ENCODE assay signal across 8 mouse cellular contexts in the genomic region with DNA sequence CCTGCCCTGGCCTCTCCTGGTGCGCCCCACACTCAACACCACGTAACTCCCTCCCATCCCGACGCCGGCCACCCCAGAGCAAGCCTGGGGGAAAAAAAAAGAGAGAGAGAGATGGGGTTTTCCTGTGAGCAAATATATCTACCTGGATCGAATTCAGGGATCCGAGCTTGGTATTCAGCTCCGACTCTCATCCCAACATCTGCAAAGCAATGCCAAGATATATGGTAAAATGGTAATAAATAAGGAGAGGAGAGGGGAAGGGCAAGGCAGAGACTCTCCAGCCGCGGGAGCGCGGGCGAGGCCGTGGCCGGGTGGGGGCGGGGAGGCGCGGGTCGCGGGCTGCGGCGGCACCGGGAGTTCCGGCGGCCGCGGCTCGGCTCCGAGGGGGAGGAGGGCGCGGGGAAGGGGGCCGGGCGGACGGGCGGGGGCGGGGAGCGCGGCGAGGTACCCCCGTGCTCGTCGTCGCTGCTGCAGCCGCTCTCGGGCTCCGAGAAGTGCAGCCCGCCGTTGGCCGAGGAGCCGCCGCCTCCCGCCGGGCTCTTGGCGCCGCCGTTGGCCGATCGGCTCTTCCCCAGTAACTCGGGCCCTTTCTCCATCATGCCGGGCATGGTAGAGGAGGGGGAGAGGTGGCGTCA. TPM values are rescaled to one million over a fixed set of nuclear protein-coding genes. Genes with fewer than 3 reads are reported as not detected.
DNase-seq lines count a peak whose midpoint lies in the region; ATAC-seq and TF ChIP-seq lines count a peak whose summit lies in the region.

No protein-coding gene starts in this region.

- ATAC-seq in heart, embryonic 14.5 days (ENCODE audit: insufficient number of reproducible peaks, insufficient read depth, low FRiP score, low read depth): peak; percentile 46; the same call in 1 of the 2 replicates
- peak; percentile 36 for ATAC-seq in liver, embryonic 12.5 days

- H3K4me3 ChIP-seq in gastrocnemius, adult 2 months: peak overlapping the region; percentile 96
- peak overlapping the region; percentile 61 to 89 for H3K4me3 ChIP-seq in heart, embryonic 14.5 days (ENCODE audit: control insufficient read depth in 1 of 2, insufficient read depth in 1 of 2, low read depth in 1 of 2, low read length in 2 of 2)
- H3K4me3 ChIP-seq in liver, embryonic 12.5 days: peak overlapping the region; percentile 71

- intact Hi-C loops in gastrocnemius, adult 2 months (cut with DNase I): no loop called here

- H3K4me2 ChIP-seq in heart, embryonic 14.5 days (ENCODE audit: low read length): peak overlapping the region; percentile 79
- peak overlapping the region; percentile 98 for H3K4me2 ChIP-seq in liver, embryonic 12.5 days

- TF ChIP-seq CTCF in gastrocnemius, adult 2 months (IDR thresholded peaks at IDR 0.05): no peak

- H3K36me3 ChIP-seq in heart, embryonic 14.5 days (ENCODE audit: control insufficient read depth, insufficient read depth, low read length): peaks cover 14% of the 10 kb centered on the region
- peaks cover 7% of the 10 kb centered on the region; the same call in 1 of the 2 replicates for H3K36me3 ChIP-seq in liver, embryonic 12.5 days

- WGBS in heart, embryonic 14.5 days: under 1% methylated on average over 31 of the region's 61 CpGs
- WGBS in liver, embryonic 12.5 days (ENCODE audit: insufficient replicate concordance): 4% methylated on average over 28 of the region's 61 CpGs

- H3K27ac ChIP-seq in gastrocnemius, adult 2 months: peak overlapping the region; percentile 98
- peak overlapping the region; percentile 96 to 98 for H3K27ac ChIP-seq in heart, embryonic 14.5 days (replicated peaks in 1 of 2; ENCODE audit: control insufficient read depth in 1 of 2, insufficient read depth in 1 of 2, low read depth in 2 of 2, low read length in 2 of 2)
- H3K27ac ChIP-seq in liver, embryonic 12.5 days: peak overlapping the region; percentile 88

- peak; percentile 66 for DNase-seq in gastrocnemius, adult 2 months
- DNase-seq in gastrocnemius, adult 8-10 months (ENCODE audit: low spot score in 2 of 2): no peak
- DNase-seq in urinary bladder, postnatal 25 days (ENCODE audit: low spot score): peak; percentile 31
- DNase-seq in urinary bladder, adult 2 months (ENCODE audit: low spot score): no peak
- DNase-seq in retina, adult 2 months (ENCODE audit: low read depth, low spot score): peak; percentile 28
- DNase-seq in spleen, postnatal 36 days (ENCODE audit: low spot score in 2 of 2): no peak

- peak overlapping the region; percentile 94 for H3K9ac ChIP-seq in heart, embryonic 14.5 days (ENCODE audit: low read length)
- peak overlapping the region; percentile 87 for H3K9ac ChIP-seq in liver, embryonic 12.5 days

- no peaks in the 10 kb centered on the region for H3K9me3 ChIP-seq in heart, embryonic 14.5 days (ENCODE audit: control insufficient read depth, low read length)
- H3K9me3 ChIP-seq in liver, embryonic 12.5 days (replicated peaks): no peaks in the 10 kb centered on the region

- H3K4me1 ChIP-seq in heart, embryonic 14.5 days (ENCODE audit: control insufficient read depth in 2 of 2, insufficient read depth in 2 of 2, low read length in 2 of 2): peaks cover 0 to 19% of the 10 kb centered on the region in 2 experiments; a peak in 2 of 4 replicates
- H3K4me1 ChIP-seq in liver, embryonic 12.5 days: peaks cover 23% of the 10 kb centered on the region

- H3K27me3 ChIP-seq in heart, embryonic 14.5 days (ENCODE audit: control insufficient read depth, insufficient read depth, low read length): no peaks in the 10 kb centered on the region
- no peaks in the 10 kb centered on the region for H3K27me3 ChIP-seq in liver, embryonic 12.5 days (replicated peaks)

RNA-seq across cellular contexts. Expression of a gene that starts 0.5 kb away (rescaled TPM):
- total RNA-seq in gastrocnemius, adult 2 months (2021): 10 to 100 TPM; 27.1 to 29.8 TPM
- total RNA-seq in gastrocnemius, adult 8-10 months (2022): 10 to 100 TPM; 26.7 to 34.1 (median 29.1) TPM
- polyA plus RNA-seq in urinary bladder, adult 2 months (2012; rRNA removed): 32.0 and 34.2 TPM in 2 replicates
- 39.3 and 40.0 TPM in 2 replicates for polyA plus RNA-seq in heart, embryonic 14.5 days (2014; fragmentation: Nextera tagmentation; extraction: Ambion mirVana)
- 10.8 and 11.8 TPM in 2 replicates for polyA plus RNA-seq in liver, embryonic 12.5 days (2016; fragmentation: Nextera tagmentation; extraction: Ambion mirVana)

RNA-seq across cellular contexts. Expression of a gene that starts 45.0 kb away (rescaled TPM):
- 1 to 10 TPM; 2.7 to 2.8 TPM for total RNA-seq in gastrocnemius, adult 2 months (2021)
- total RNA-seq in gastrocnemius, adult 8-10 months (2022): 1 to 10 TPM; 1.5 to 3.7 (median 2.6) TPM
- 50.6 and 60.3 TPM in 2 replicates for polyA plus RNA-seq in urinary bladder, adult 2 months (2012; rRNA removed)
- polyA plus RNA-seq in heart, embryonic 14.5 days (2014; fragmentation: Nextera tagmentation; extraction: Ambion mirVana): 11.0 and 16.9 TPM in 2 replicates
- polyA plus RNA-seq in liver, embryonic 12.5 days (2016; fragmentation: Nextera tagmentation; extraction: Ambion mirVana): 9.9 and 11.2 TPM in 2 replicates

RNA-seq across cellular contexts. Expression of a gene that starts 53.2 kb away (rescaled TPM):
- total RNA-seq in gastrocnemius, adult 2 months (2021): not detected
- total RNA-seq in gastrocnemius, adult 8-10 months (2022): under 1 TPM in 3 of 4 experiments, not detected in 1; 0.02 to 0.05 (median 0.03) TPM
- 1.2 and 1.9 TPM in 2 replicates for polyA plus RNA-seq in urinary bladder, adult 2 months (2012; rRNA removed)
- polyA plus RNA-seq in heart, embryonic 14.5 days (2014; fragmentation: Nextera tagmentation; extraction: Ambion mirVana): 0.20 and 0.30 TPM in 2 replicates
- 0.04 TPM in 1 of 2 replicates, not detected in the other for polyA plus RNA-seq in liver, embryonic 12.5 days (2016; fragmentation: Nextera tagmentation; extraction: Ambion mirVana)

Comparison
In these comparisons a context has a peak if more than half of its experiments do, and no peak if none do; other contexts are left out.
1. DNase-seq: peak in gastrocnemius, adult 2 months (single experiment), urinary bladder, postnatal 25 days (single experiment) and retina, adult 2 months (single experiment); none in gastrocnemius, adult 8-10 months (0 of 2), urinary bladder, adult 2 months (single experiment) and spleen, postnatal 36 days (0 of 2).
2. Peak in every context shown above with its lines, with median percentiles within 50 percentile points of each other: H3K27ac ChIP-seq and H3K4me3 ChIP-seq.